Mouse (Mus musculus) left cerebral cortex, adult 8-10 months (tissue): ENCODE data around the gene Hmga2. TPM values are rescaled to one million over a fixed set of nuclear protein-coding genes. Genes with fewer than 3 reads are reported as not detected.

Source experiments
- DNase-seq, 2 experiments: peaks; one replicate each; pipeline ENCODE4 v3.0.0; 2022; ENCODE audit warnings: low spot score in 2 of 2
- total RNA-seq, 4 experiments: library from RNA; stranded (reverse); gene quantifications; 2 replicates each; pipeline ENCODE4 v1.2.4; 2022

Hmga2 gene
- under 1 TPM; 0.19 to 0.38 (median 0.23) TPM for total RNA-seq

GRCm38 (mm10) chr10:120475601-120476515 lies at the start of gene Hmga2:
Gene Hmga2 (minus strand): TSS chr10:120476469.
- no peak for DNase-seq

GRCm38 (mm10) chr10:120522959-120523358 lies 46.7 kb upstream of the Hmga2 start:
- no peak for DNase-seq

- no peak for DNase-seq
Observed at GRCm38 (mm10) chr10:120521912-120522575, 45.8 kb upstream of the Hmga2 start.

- no peak for DNase-seq
Observed at GRCm38 (mm10) chr10:120516311-120516710, 40.0 kb upstream of the Hmga2 start.

- no peak for DNase-seq
Observed at GRCm38 (mm10) chr10:120513721-120514120, 37.5 kb upstream of the Hmga2 start.

- no peak for DNase-seq
Observed at GRCm38 (mm10) chr10:120512946-120513345, 36.7 kb upstream of the Hmga2 start.

GRCm38 (mm10) chr10:120512121-120512520 lies 35.9 kb upstream of the Hmga2 start:
- no peak for DNase-seq

GRCm38 (mm10) chr10:120503959-120504358 lies 27.7 kb upstream of the Hmga2 start:
- DNase-seq = no peak

GRCm38 (mm10) chr10:120500794-120501193 lies 24.5 kb upstream of the Hmga2 start:
- no peak for DNase-seq

GRCm38 (mm10) chr10:120498086-120498485 lies 21.8 kb upstream of the Hmga2 start:
- no peak for DNase-seq

GRCm38 (mm10) chr10:120494653-120495052 lies 18.4 kb upstream of the Hmga2 start:
- no peak for DNase-seq

GRCm38 (mm10) chr10:120491477-120491876 lies 15.2 kb upstream of the Hmga2 start:
- DNase-seq = no peak

GRCm38 (mm10) chr10:120489611-120490010 lies 13.3 kb upstream of the Hmga2 start:
- DNase-seq = no peak

- DNase-seq = no peak
Observed at GRCm38 (mm10) chr10:120488526-120488925, 12.3 kb upstream of the Hmga2 start.

- no peak for DNase-seq
Observed at GRCm38 (mm10) chr10:120487881-120488280, 11.6 kb upstream of the Hmga2 start.

GRCm38 (mm10) chr10:120485461-120485860 lies 9.2 kb upstream of the Hmga2 start:
- DNase-seq = no peak

GRCm38 (mm10) chr10:120484144-120484543 lies 7.9 kb upstream of the Hmga2 start:
- no peak for DNase-seq

GRCm38 (mm10) chr10:120478164-120478563 lies 1.9 kb upstream of the Hmga2 start:
- no peak for DNase-seq

GRCm38 (mm10) chr10:120477501-120477900 lies 1.2 kb upstream of the Hmga2 start:
- DNase-seq = no peak

GRCm38 (mm10) chr10:120476516-120477336 lies 457 bp upstream of the Hmga2 start:
- no peak for DNase-seq

- DNase-seq = no peak
Observed at GRCm38 (mm10) chr10:120475041-120475541, 1.2 kb downstream of the Hmga2 start.
